Mouse (Mus musculus) NIH3T3 (cell line): Measurements from ENCODE around the gene Asic3.

ENCODE experiments used
- DNase-seq: peaks from one replicate; pipeline ENCODE4 v3.0.0-alpha.2; 2012; ENCODE audit warnings: low read depth

Asic3 gene

GRCm38 (mm10) chr5:24423129-24424003 lies 10.2 kb downstream of the Asic3 start, which contains the start of the genes Cdk5 and Slc4a2:
Gene Cdk5 (minus strand): TSS chr5:24423530.
Gene Slc4a2 (plus strand): TSS chr5:24423837.
- peak; percentile 99 for DNase-seq

GRCm38 (mm10) chr5:24424004-24424781 lies 11.0 kb downstream of the Asic3 start:
- DNase-seq: no peak

DNA sequence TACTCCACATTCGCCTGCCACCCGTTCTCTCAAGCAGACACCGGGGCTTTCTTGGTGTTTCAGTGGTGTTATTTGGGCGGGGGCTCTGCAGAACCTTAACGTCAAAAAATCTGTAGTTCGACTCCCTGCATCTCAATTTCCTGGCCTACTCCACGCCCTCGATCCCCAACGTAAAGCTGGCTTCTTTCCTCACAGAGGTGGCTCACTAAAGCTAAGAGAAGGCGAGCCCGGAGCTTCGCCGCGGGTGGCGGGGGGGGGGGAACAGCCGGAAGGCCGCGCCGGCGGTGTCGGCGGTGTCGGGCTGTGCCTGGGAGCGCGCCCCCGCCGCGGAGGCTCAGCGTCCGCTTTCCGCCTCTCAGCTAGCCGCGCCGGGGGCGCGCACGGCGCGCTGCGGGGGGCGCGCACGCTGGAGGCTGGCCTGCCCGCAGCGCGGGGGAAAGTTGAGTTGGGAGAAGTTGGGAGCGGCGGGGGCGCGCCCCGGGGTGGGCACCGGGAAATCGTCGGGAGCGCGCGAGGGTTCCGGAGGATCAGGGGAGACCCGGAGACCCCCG lies 11.7 kb downstream of the Asic3 start:
- DNase-seq: peak; percentile 97

GRCm38 (mm10) chr5:24425421-24426036 lies 12.3 kb downstream of the Asic3 start:
- DNase-seq: peak; percentile 78

- DNase-seq: peak; percentile 72
These were observed 12.8 kb downstream of the Asic3 start for GRCm38 (mm10) chr5:24426037-24426432.

DNA sequence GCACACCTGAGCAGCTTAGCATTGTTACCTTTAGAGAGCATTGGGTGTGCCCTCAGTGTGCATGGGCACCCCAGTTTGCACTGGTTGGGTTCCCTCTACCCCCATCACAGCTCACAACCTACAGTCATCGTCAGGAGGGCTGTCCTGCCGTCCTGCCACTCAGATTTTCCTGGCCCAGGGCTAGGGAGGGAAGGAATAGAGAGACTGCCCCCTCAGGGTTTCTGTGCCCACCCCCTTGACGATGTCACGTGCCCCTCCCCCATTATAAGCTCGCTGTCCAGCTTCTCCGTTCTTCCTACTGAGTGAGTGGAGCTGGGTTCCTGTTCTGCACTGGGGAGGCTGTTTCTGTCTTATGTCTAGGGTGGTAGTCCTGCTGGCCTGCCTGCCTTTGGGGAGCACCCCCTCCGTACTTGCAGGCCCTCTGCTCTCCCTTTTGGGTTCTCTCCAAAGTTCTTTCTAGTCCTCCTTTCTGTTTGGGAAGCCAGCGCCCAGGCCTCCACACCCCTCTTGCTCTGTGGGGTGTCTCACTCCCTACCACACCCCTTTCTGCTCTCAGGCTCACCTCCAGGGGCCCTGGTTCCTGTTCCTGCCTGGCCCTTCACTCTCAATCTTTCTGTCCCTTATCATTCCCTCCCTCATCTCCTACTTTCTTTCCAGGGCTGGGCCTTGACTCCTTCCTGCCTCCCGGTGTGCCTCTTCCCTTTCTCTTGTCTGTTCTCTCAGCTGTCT lies 13.5 kb downstream of the Asic3 start:
- peak; percentile 92 for DNase-seq

DNA sequence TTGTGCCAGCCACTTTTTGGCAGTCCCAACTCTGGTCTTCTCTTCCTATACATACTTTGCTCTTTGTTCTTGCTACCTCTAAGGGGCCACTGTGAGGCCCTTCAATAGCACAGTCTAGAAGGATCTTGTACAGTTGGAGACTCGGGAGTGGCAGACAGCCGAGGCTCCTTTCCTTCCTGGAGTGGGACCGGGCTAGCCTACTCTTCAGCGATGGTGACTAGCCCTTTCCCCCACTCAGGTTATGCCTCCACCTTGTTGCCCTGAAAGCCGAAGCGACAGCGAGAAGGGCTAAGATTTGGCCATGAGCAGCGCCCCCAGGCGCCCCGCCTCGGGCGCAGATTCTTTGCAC lies 14.1 kb downstream of the Asic3 start:
- DNase-seq: no peak

- peak; percentile 74 for DNase-seq
These were observed 14.8 kb downstream of the Asic3 start for GRCm38 (mm10) chr5:24427981-24428402.

- peak; percentile 75 for DNase-seq
These were observed 15.4 kb downstream of the Asic3 start for GRCm38 (mm10) chr5:24428596-24428995.

GRCm38 (mm10) chr5:24433993-24434392 lies 20.8 kb downstream of the Asic3 start:
- DNase-seq: no peak

DNA sequence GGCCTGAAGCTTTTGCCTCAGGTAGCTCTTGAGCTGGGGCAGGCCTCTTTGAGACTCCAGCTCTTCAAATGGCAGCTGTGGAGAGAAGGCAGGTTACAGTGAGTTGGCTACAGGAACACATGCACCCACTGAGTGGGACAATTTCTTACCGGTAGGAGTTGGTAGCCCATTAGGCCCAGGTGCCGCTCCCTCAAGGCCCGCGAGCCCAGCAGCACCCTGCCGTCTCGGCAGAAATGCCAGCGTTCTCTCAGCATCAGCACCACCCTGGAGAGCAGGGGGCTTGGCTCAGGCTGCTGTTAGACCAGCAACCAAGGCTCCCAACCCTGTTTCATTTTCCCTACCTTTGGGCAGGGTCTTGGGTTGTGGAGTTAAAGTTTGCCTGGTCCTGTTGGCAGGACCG lies 28.0 kb downstream of the Asic3 start:
- DNase-seq: no peak

- no peak for DNase-seq
These were observed 28.8 kb downstream of the Asic3 start for GRCm38 (mm10) chr5:24442029-24442428.

DNA sequence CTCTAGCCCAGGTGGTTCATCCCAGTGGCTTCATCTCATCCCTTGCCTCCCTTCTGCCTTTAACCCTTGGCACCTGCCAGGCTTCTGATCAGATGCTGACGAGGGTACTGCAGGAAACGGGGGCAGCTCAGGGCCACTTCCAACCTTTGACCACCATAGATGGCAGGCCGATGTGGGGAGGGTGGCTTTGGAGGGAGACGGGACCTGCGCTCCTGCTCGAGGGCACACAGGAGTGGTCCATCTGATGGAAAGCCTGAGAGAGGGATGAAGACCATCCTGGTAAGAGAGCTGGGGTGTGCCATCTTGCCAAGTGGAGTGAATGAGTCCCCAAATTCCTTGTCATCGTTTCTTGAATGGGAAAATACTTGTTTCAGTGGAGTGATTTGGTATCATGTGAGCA lies 30.0 kb downstream of the Asic3 start:
- DNase-seq: no peak

DNA sequence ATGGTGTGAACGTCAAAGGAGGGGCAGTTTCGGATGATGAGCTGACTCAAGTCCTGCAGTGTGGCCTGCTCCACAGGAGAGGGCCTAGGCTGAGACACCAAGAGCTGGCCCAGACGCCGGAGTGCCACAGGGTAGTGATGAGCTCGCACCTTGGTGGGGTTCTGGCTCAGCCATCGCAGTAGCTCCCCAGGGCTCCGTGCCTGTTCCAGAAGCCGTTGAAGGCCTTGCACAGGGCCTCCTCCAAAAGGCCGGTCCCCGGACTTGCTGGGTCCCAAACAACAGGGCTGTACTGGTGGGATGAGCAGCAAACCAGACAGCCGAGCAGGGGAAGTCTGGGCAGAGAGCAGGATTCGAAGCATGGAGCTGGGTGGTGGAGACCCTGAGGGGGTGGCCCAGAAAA lies 30.7 kb downstream of the Asic3 start:
- no peak for DNase-seq

- peak; percentile 97 for DNase-seq
These were observed 31.7 kb downstream of the Asic3 start, which contains the start of gene Fastk for GRCm38 (mm10) chr5:24444746-24445427. Gene Fastk (minus strand): TSS chr5:24445287.

GRCm38 (mm10) chr5:24445428-24446080 lies 32.4 kb downstream of the Asic3 start:
- no peak for DNase-seq

GRCm38 (mm10) chr5:24446630-24447029 lies 33.4 kb downstream of the Asic3 start:
- no peak for DNase-seq

- peak; percentile 78 for DNase-seq
These were observed 34.6 kb downstream of the Asic3 start, which contains the start of gene Tmub1 for GRCm38 (mm10) chr5:24447624-24448298. Gene Tmub1 (minus strand): TSS chr5:24447854.

GRCm38 (mm10) chr5:24451264-24452029 lies 38.3 kb downstream of the Asic3 start:
- peak; percentile 93 for DNase-seq
